Mouse (Mus musculus) gastrocnemius, postnatal 36 days (tissue): ENCODE data around the gene Dpysl5. TPM values are rescaled to one million over a fixed set of nuclear protein-coding genes. Genes with fewer than 3 reads are reported as not detected.

ENCODE experiments used
- DNase-seq, 2 experiments: peaks; one replicate each; pipeline ENCODE4 v3.0.0; 2022
- intact Hi-C: fragments of 180-260 bp; cut with DNase I; formaldehyde crosslinking; loops from one replicate; pipeline ENCODE4 v1.15.1; 2025
- total RNA-seq, 2 experiments: library from RNA; stranded (reverse); gene quantifications; 2 replicates each; pipeline ENCODE4 v1.2.3; 2021

Dpysl5 gene
- total RNA-seq, 2 experiments from 2014 or later: 1.4 to 2.2 TPM

DNA sequence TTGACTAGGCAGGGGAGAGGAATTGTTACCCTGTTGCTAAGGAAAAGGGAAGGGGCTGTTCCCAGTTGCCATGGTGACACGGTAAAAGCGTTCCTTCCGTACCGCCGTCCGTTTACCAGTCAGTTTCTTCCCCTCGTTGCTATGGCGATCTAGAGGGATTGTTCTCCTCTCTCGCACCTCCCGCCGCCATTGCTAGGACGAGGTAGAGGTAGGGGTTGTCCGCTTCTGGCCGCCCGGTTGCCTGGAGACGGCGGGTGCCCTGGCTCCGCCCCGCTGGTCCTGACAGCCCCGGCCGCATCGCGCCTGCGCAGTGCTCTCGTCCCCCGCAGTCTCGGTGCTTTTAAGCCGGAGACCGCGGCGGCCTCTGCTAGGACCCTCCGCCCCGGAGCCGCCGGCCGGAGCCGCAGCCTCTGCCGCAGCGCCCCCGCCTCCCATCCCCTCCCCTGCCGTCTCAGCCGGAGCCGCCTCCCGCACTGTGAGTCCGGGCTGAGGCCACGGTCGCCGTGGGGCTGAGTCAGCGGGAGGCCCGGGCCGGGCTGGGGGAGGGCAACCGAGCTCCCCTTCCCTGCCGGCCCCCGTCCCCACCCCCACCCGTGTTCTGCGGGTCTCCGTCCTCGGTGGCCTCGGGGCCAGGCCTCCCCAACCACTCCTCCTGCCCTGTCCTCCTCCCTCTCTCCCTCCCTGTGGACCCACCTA, 103.2 kb downstream of the Dpysl5 start, which contains the start of gene Mapre3:
Gene Mapre3 (plus strand): TSS at position 218 of the 696 bp plus-strand sequence.
- intact Hi-C loops: loop anchor here (5.0 kb wide), 1 partner anchor 53 kb away; the partner anchor contains the start of gene Tmem214
- DNase-seq: peak; percentile 90 to 91

DNA sequence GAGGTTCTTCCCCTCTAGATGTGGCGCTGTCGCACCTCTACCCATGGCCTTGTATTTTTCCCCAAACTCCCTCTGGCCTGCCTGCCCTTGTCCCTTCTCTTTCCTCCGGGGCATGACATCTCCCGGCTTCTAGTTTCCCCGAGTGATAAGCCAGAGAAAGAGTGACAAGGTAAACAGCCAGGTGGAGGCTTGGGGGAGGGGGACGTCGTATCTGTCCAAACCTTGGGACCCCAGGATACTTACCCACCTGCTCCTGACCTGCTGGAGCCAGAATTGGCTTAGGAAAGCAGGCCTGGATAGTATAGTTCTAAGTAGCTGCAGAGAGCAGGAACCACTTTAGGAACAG, 103.7 kb downstream of the Dpysl5 start:
- intact Hi-C loops: no loop called here
- peak in 1 of 2 experiments; percentile 25 for DNase-seq

- intact Hi-C loops: no loop called here
- DNase-seq: peak; percentile 42 to 44
These were observed 105.0 kb downstream of the Dpysl5 start for GRCm38 (mm10) chr5:30816261-30816791.

DNA sequence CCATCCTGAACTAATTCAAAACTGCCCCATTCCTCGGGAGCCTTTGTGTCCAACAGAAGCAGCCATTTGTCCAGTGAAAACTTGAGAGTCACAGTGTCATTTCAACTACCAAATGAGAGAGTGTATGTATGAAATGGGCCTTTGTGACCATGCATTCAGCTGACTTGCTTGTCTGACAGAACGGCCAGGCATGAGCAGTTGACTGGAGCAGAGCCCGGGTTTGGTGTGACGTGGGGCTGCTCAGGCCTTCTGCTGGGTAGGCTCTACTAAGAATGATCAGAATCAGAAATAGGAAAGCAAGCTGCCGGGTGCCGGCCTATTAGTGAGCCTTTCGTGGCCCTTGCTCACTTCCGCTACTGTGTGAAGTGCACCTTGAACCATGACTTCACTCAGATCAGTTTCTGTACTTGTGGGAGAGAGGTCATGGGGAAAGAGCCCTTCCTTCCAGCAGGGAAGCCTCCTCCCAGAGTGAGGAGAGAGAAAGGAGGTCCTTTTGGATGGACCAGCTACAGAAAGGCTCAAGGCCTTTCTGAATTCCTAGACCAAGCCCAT, 107.5 kb downstream of the Dpysl5 start:
- DNase-seq: no peak
- intact Hi-C loops: no loop called here

- no peak for DNase-seq
- intact Hi-C loops: no loop called here
These were observed 111.3 kb downstream of the Dpysl5 start for GRCm38 (mm10) chr5:30822689-30823088.

DNA sequence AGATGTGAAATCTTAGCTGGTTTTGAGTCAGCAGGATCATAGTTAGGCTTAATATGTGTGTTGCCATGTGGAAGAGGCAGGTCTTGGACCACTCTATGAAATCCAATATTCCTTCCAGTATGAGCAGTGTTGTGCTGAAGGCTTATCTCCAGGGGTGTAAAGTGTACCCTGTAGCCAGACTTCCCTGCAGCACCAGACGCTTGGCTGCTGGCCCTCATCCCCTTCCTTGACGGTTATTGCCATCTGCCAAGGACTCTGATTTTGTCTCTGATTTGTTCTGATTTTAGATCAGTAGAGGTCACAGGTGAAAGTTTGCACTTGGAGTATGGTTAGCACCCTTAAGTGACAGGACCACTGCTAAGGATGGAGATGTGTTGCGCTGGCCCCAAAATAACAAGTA, 111.7 kb downstream of the Dpysl5 start:
- no peak for DNase-seq
- intact Hi-C loops: no loop called here

GRCm38 (mm10) chr5:30824124-30824988, 113.0 kb downstream of the Dpysl5 start:
- intact Hi-C loops: no loop called here
- DNase-seq: no peak

GRCm38 (mm10) chr5:30825166-30825565, 113.8 kb downstream of the Dpysl5 start:
- DNase-seq: peak in 1 of 2 experiments; percentile 17

DNA sequence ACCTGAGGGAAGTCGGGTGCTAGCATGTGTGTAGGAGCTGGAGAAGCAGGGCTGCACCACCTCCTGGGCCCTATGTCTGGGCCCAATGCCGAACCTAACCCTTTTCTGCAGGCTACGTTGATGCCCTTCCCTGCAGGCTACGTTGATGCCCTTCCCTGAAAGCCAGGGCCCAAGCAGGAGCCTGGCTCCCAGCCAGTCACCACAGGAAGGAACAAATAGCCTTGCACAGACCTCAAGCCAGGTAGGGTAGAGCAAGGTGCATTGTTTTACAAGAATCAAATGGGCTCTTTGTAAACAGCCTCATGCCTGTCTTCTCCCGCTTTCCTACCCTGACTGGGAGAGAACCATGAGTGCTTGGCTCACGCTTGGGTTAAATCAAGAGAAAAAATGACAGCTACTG, 114.5 kb downstream of the Dpysl5 start:
- DNase-seq: no peak
- intact Hi-C loops: no loop called here

More at GRCm38 (mm10) chr5:30825166-30825565, 113.8 kb downstream of the Dpysl5 start:
- intact Hi-C loops: no loop called here

GRCm38 (mm10) chr5:30833416-30833815, 122.1 kb downstream of the Dpysl5 start:
- intact Hi-C loops: no loop called here
- no peak for DNase-seq

GRCm38 (mm10) chr5:30839731-30840130, 128.4 kb downstream of the Dpysl5 start:
- intact Hi-C loops: no loop called here
- DNase-seq: no peak

DNA sequence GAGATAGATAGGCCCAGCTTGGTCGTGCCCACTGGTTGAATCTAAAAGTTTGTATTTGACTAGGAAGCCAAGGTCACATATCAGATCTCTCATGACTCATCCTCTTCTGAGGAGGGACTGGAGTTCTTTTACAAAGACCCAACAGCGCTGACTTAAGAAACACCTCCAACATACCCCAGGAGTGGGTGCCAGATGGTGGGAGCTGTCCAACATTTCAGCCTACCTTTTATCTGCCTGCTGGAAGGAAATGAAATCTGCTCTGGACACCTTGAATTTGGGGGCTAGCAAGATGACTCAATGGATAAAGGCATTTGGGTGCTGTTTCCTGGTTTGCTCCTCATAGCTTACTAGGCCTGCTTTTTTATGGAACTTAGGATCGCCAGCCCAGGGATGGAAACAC, 130.5 kb downstream of the Dpysl5 start:
- DNase-seq: no peak
- intact Hi-C loops: no loop called here

Other genes starting within 250 kb of the Dpysl5 start
- under 1 TPM; 0.05 to 0.18 TPM for gene Otof, start 249.6 kb upstream of the Dpysl5 start, total RNA-seq
- gene 1700001C02Rik, start 245.5 kb upstream of the Dpysl5 start, total RNA-seq: not detected
- not detected for gene Cib4, start 165.7 kb upstream of the Dpysl5 start, total RNA-seq
- gene Kcnk3, start 123.4 kb upstream of the Dpysl5 start, total RNA-seq: under 1 TPM; 0.44 to 0.46 TPM
- 10 to 100 TPM; 11.3 to 12.6 TPM for gene Slc35f6, start 63.6 kb upstream of the Dpysl5 start, total RNA-seq
- gene Cenpa, start 44.8 kb upstream of the Dpysl5 start, total RNA-seq: 1 to 10 TPM; 3.2 to 3.8 TPM
- 10 to 100 TPM; 63.1 to 68.1 TPM for gene Mapre3, start 103.1 kb downstream of the Dpysl5 start, total RNA-seq
- 10 to 100 TPM; 25.0 to 31.5 TPM for gene Tmem214, start 156.4 kb downstream of the Dpysl5 start, total RNA-seq
- 1 to 10 TPM; 1.6 to 3.0 TPM for gene Agbl5, start 177.1 kb downstream of the Dpysl5 start, total RNA-seq
- 10 to 100 TPM; 94.1 to 99.6 TPM for gene Ost4, start 196.2 kb downstream of the Dpysl5 start, total RNA-seq
- gene Emilin1, start 201.8 kb downstream of the Dpysl5 start, total RNA-seq: 1 to 10 TPM; 4.8 to 7.0 TPM
- gene Khk, start 209.9 kb downstream of the Dpysl5 start, total RNA-seq: 10 to 100 TPM; 27.1 to 30.3 TPM
- gene Cgref1, start 234.0 kb downstream of the Dpysl5 start, total RNA-seq: 1 to 10 TPM; 2.5 TPM
- gene Preb, start 248.8 kb downstream of the Dpysl5 start, total RNA-seq: 10 to 100 TPM; 76.7 to 86.2 TPM